Mouse (Mus musculus): ENCODE data around the gene Sorl1. TPM values are rescaled to one million over a fixed set of nuclear protein-coding genes. Genes with fewer than 3 reads are reported as not detected.
A peak's percentile ranks its signal among the peaks of the same experiment; 100 is the strongest.

The Sorl1 gene
- polyA plus RNA-seq, 1 experiment from 2014 or later = 7.0 TPM

DNA sequence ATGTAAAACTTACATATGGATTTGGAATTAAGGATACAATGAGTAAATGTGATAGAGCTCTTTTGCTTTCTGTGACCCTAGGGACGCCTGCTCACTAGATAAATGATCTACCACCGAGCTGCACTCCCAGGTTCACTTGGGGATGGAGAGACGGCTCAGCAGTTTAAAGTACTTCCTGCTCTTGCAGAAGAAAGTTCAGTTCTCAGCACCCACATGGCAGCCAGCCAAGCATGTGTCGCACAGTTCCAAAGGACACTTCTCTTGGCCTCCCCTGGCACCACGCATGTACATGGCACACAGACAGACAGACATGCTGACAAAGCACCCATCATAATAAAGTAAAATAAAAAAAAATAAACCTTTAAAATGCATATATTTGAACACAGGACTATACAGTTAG is 88.1 kb downstream of the Sorl1 start:
- H3K4me3 ChIP-seq = no peak overlapping the region
- H3K27me3 ChIP-seq (replicated peaks; ENCODE audit: low read depth, poor library complexity, severe bottlenecking) = peaks cover 4% of the 10 kb centered on the region
- no peak for DNase-seq (ENCODE audit: low spot score)
- H3K9me3 ChIP-seq = no peaks in the 10 kb centered on the region
- peaks cover 3% of the 10 kb centered on the region; the same call in 1 of the 2 replicates for H3K36me3 ChIP-seq (replicated peaks)
- no peak overlapping the region for H3K27ac ChIP-seq (replicated peaks)
- 85% methylated on average over 5 of the region's 5 CpGs for WGBS
- peaks cover 35% of the 10 kb centered on the region for H3K4me1 ChIP-seq

DNA sequence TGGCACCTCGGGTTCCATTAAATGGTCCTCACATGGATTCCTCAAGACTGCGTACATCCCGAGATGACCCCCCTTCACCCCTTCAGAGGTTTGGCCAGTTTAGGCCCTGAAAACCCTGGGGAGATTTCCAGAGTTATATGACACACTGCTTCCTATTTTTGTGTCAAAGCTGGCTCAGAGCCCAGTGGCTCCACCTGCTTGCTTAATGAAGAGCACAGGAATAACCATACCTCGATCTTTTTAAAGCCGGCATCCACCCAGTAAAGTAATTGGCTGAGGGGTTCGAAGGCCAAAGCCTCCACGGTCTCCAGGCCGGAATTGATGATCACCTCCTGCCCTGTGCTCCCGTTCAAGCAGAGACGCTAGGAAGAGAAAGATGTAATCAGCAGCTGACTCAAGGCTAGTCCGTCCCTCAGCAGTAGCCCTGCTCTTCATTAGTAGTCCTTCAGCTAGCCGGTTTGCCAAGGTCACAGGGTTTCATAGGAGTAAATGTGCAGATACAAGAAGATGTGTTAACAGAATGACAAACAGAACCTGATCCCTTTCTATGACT is 88.8 kb downstream of the Sorl1 start:
- WGBS = 77% methylated on average over 12 of the region's 12 CpGs
- 0 out of 2 replicates have a peak, but pooled peaks cover 3% of the 10 kb centered on the region for H3K36me3 ChIP-seq (replicated peaks)
- H3K4me3 ChIP-seq = no peak overlapping the region
- H3K27me3 ChIP-seq (replicated peaks; ENCODE audit: low read depth, poor library complexity, severe bottlenecking) = no peaks in the 10 kb centered on the region; the same call in none of the 2 replicates
- H3K9me3 ChIP-seq = no peaks in the 10 kb centered on the region
- H3K27ac ChIP-seq (replicated peaks) = no peak overlapping the region
- DNase-seq (ENCODE audit: low spot score) = no peak
- peaks cover 35% of the 10 kb centered on the region for H3K4me1 ChIP-seq

DNA sequence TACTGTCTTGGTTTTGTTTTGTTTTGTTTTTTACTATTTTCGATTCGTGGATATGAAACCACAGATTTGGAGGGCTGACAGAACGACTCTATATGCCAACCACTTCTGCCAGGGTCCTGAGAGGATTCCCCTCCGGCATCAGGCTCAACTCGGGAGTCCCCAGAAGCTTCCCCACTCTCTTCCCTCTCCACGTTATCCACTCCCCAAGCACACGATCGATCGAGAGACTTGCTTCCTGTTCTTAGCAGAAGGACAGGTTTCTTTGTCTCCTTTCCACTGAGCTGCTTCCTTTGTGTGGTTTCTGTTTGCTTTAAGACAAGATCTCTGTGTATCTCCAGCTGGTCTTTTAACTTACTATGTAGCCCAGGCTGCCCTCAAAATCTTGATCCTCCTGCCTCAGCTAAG is 90.0 kb downstream of the Sorl1 start:
- Histone ChIP-seq H3K36me3 (replicated peaks) (0 out of 2 replicates have a peak, but pooled peaks cover 3% of the 10 kb centered on the region), H3K9me3 (no peaks in the 10 kb centered on the region), H3K27me3 (replicated peaks; ENCODE audit: low read depth, poor library complexity, severe bottlenecking) (no peaks in the 10 kb centered on the region; the same call in none of the 2 replicates), H3K27ac (replicated peaks) (no peak overlapping the region), H3K4me3 (no peak overlapping the region), H3K4me1 (peaks cover 26% of the 10 kb centered on the region)
- no peak for DNase-seq (ENCODE audit: low spot score)
- 75% methylated on average over 9 of the region's 9 CpGs for WGBS

DNA sequence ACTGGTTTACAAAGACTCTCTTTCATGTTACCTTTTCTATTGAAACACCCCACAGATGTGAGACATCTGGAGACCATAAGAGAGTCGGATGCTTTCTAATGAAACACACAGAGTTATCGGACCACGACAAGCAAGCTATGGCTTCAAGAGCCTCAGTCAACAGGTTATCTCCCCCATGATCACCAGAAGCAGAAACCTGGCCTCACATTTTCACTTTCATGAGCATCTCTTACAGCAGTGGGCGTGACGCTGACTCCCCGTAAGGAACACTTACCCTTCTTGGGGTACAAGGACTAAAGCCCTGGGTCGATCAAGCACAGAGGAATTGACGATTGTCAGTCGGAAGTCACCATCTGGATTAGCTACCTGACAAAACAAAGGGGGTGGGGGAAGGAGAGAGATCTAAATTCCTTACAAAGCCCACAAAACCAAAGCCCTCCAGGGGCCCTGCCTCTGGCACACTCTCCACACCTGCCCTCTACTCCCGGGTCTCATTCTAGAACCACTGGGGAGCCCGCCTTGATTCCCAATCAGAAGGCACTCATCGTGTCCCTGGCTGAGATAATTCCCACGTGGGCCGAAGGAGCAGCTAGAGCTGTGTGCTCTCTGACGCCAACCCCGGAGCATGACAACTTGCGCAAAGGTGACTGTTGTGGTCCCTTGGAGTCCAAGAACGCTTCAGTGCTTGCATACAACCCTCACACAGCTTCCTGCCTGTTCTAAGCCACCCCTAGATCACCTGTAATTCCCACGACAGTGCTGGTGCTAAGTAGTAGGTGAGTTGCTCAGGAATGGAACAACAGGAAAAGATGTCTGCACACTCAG is 90.6 kb downstream of the Sorl1 start:
- WGBS = 47% methylated on average over 19 of the region's 19 CpGs
- Histone ChIP-seq H3K4me1 (peaks cover 23% of the 10 kb centered on the region), H3K36me3 (replicated peaks) (0 out of 2 replicates have a peak, but pooled peaks cover 3% of the 10 kb centered on the region), H3K9me3 (no peaks in the 10 kb centered on the region), H3K27me3 (replicated peaks; ENCODE audit: low read depth, poor library complexity, severe bottlenecking) (no peaks in the 10 kb centered on the region; the same call in none of the 2 replicates), H3K27ac (replicated peaks) (peak overlapping the region; percentile 44; the same call in 1 of the 2 replicates), H3K4me3 (no peak overlapping the region)
- no peak for DNase-seq (ENCODE audit: low spot score)

DNA sequence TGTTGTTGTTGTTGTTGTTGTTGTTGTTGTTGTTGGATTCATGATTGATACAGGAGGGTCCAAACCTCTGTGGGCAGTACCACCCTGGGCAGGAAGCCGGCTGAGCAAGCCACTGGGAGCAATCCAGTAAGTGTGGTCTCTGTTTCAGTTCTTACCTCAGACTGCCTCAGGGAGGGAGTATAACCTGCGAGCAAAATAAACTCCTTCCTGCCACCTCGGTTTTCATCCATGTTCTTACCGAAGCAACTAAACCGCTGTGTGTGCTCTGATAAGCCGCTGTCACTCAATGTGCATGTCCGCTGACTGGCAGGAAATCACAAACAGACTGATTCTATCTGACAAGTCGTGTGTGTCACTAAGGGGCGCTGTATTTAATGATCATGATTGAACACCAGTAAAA is 91.7 kb downstream of the Sorl1 start:
- H3K27me3 ChIP-seq (replicated peaks; ENCODE audit: low read depth, poor library complexity, severe bottlenecking) = no peaks in the 10 kb centered on the region; the same call in none of the 2 replicates
- 61% methylated on average over 9 of the region's 9 CpGs for WGBS

DNA sequence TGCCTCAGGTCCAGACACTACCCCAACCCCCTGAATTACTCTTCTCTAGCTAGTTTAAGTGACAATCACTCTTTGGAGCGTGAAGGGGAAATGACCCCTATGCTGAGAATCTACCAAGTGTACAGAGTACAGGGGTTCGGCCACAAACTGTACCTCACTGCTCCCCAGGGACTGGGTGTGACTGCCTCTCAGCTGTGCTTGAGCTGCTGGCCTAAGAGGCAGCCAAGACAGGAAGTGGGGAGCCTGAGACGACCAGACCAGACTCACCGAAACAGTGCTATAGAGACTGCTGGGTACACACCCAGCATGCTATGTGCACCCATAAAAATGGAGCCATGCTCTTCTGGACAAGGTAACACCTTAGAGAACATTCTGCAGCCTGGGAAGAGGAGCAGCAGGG is 95.3 kb downstream of the Sorl1 start:
- no peak overlapping the region for H3K4me3 ChIP-seq
- no peaks in the 10 kb centered on the region for H3K36me3 ChIP-seq (replicated peaks)
- H3K4me1 ChIP-seq = peaks cover 23% of the 10 kb centered on the region
- WGBS = 77% methylated on average over 4 of the region's 4 CpGs
- H3K9me3 ChIP-seq = no peaks in the 10 kb centered on the region
- no peaks in the 10 kb centered on the region; the same call in 1 of the 2 replicates for H3K27me3 ChIP-seq (replicated peaks; ENCODE audit: low read depth, poor library complexity, severe bottlenecking)
- H3K27ac ChIP-seq (replicated peaks) = no peak overlapping the region
- no peak for DNase-seq (ENCODE audit: low spot score)

More for the DNA sequence above, 91.7 kb downstream of the Sorl1 start:
- Histone ChIP-seq H3K9me3 (no peaks in the 10 kb centered on the region), H3K27ac (replicated peaks) (no peak overlapping the region), H3K4me1 (peaks cover 23% of the 10 kb centered on the region), H3K36me3 (replicated peaks) (0 out of 2 replicates have a peak, but pooled peaks cover 3% of the 10 kb centered on the region), H3K4me3 (no peak overlapping the region)
- no peak for DNase-seq (ENCODE audit: low spot score)

DNA sequence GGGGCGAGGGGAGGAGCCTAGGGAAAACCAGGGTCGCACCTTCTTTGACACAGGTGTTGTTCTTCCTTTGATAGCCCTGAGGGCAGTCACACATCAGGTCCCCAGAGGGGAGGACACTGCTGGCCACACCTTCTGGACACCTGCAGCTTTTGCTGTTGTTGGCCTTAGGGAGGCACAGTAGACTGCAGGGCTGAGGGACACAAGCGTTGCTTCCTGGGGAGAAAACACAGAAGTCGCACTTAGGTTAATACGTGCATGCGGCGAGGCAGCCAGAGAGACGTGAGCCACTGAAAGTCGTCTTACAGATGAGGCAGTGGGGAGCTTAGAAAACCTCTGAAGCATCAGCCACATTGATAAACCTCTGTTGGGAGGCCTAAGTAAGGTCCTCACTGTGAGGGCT is 99.8 kb downstream of the Sorl1 start:
- 68% methylated on average over 9 of the region's 9 CpGs for WGBS
- no peak for DNase-seq (ENCODE audit: low spot score)
- Histone ChIP-seq H3K27me3 (replicated peaks; ENCODE audit: low read depth, poor library complexity, severe bottlenecking) (no peaks in the 10 kb centered on the region; the same call in 1 of the 2 replicates), H3K9me3 (no peaks in the 10 kb centered on the region), H3K4me1 (peaks cover 37% of the 10 kb centered on the region), H3K4me3 (no peak overlapping the region), H3K27ac (replicated peaks) (peak overlapping the region; percentile 41; the same call in 1 of the 2 replicates), H3K36me3 (replicated peaks) (no peaks in the 10 kb centered on the region; the same call in 1 of the 2 replicates)

DNA sequence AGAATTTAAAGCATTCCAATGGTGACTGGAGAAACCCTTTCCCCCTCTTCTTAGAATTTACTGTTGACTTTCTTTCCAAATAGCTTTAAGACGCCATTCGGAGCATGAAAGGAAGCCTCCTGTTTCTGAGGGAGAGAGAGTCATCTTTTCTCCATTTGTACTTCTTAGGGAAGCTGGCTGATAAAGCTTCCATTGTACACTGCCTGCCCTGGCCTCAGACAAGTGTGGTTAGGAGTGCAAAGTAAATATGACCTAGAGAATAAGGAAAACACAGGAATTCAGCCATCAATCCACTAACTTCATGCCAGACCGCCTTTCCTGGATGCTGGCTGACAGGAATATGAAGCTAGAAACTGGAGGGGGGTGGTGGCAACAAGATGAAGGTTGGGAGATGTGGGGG is 100.7 kb downstream of the Sorl1 start:
- WGBS = 27% methylated on average over 3 of the region's 3 CpGs
- H3K36me3 ChIP-seq (replicated peaks) = no peaks in the 10 kb centered on the region; the same call in 1 of the 2 replicates
- H3K27ac ChIP-seq (replicated peaks) = 0 out of 2 replicates have a peak overlapping the region, but pooled peaks have one; percentile 41
- DNase-seq (ENCODE audit: low spot score) = no peak
- no peak overlapping the region for H3K4me3 ChIP-seq
- H3K4me1 ChIP-seq = peaks cover 45% of the 10 kb centered on the region
- no peaks in the 10 kb centered on the region for H3K9me3 ChIP-seq
- peaks cover 4% of the 10 kb centered on the region; the same call in 1 of the 2 replicates for H3K27me3 ChIP-seq (replicated peaks; ENCODE audit: low read depth, poor library complexity, severe bottlenecking)

DNA sequence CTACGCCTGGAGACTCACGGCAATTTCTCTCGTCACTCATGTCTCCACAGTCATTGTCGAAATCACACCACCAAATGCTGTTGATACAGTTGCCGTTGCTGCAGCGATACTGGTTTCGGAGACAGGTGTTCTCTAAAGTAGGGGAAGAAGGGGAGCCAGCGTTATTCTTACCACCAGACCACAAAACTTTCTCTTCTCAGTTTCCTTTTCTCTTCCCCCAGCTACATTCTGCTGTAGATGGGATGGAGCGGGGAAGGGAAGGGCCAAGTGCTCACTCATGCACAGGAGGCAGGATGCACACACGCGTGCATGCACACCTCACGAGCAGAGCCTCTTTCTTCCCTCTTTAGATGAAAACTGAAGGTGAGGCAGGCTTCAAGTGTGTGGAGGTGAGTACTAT is 101.8 kb downstream of the Sorl1 start:
- WGBS = 91% methylated on average over 12 of the region's 12 CpGs
- H3K27me3 ChIP-seq (replicated peaks; ENCODE audit: low read depth, poor library complexity, severe bottlenecking) = peaks cover 9% of the 10 kb centered on the region; the same call in 1 of the 2 replicates
- DNase-seq (ENCODE audit: low spot score) = no peak

DNA sequence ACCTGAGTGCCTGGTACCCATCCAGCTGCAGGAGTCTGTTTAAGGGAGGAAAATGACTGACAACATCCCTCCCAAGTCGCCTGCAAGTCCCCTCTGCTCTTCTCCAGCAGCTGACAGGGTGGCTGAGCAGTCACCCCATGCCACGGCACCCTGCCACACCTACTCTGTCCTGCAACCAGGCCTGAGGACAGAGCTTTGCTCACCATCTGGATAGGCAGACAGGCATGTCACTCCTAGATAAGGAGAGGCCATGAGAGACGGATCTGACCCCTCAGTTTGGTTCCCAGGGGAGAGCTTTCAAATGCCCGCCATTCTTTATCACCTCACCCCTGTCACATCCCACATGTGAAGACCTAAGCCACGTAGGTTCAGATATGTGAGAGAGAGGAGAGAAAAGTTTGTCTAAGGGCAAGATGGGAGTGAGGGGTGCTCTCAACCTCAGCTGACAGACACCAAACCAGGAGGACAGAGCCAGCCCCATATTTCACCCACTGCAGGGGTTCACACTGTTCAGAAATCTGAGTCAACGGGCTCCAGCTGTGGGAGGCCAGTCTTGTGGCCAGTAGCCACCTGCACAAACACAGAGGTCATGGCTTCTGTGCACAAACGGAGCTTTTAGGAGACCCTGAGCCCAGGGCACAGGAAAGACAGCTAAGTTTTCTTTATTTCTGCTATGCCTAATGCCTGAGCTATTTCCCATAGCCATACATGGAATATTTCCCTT is 104.6 kb downstream of the Sorl1 start:
- H3K4me3 ChIP-seq = no peak overlapping the region
- peak; percentile 58 for DNase-seq (ENCODE audit: low spot score)
- peaks cover 19% of the 10 kb centered on the region for H3K36me3 ChIP-seq (replicated peaks)
- H3K4me1 ChIP-seq = peaks cover 51% of the 10 kb centered on the region
- H3K9me3 ChIP-seq = peaks cover 12% of the 10 kb centered on the region; the same call in 1 of the 2 replicates
- peaks cover 9% of the 10 kb centered on the region; the same call in 1 of the 2 replicates for H3K27me3 ChIP-seq (replicated peaks; ENCODE audit: low read depth, poor library complexity, severe bottlenecking)
- WGBS = 31% methylated on average over 7 of the region's 7 CpGs
- H3K27ac ChIP-seq (replicated peaks) = peak overlapping the region; percentile 48

More for the DNA sequence above, 101.8 kb downstream of the Sorl1 start:
- no peaks in the 10 kb centered on the region; the same call in 1 of the 2 replicates for H3K36me3 ChIP-seq (replicated peaks)
- H3K4me3 ChIP-seq = no peak overlapping the region
- peaks cover 51% of the 10 kb centered on the region for H3K4me1 ChIP-seq
- H3K9me3 ChIP-seq = no peaks in the 10 kb centered on the region
- no peak overlapping the region for H3K27ac ChIP-seq (replicated peaks)

DNA sequence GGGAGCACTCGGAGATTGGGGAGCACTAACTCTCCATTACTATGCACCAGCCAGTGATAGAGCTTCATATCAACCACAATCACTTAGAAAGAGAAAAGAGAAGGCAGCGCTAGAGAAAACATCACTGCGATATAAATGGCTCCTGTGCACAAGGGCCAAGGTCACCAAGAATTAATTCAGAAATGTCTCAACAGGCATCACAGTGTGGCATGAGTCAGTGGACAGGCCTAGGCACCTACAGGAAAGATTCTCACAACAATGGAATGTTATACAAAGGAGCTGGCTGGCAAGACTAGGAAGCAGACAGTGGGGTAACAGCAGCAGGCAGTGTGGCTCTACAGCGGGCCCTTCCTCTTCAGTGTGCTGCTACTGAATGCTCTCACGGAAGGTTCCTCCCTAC is 115.6 kb downstream of the Sorl1 start:
- H3K36me3 ChIP-seq (replicated peaks) = no peaks in the 10 kb centered on the region; the same call in 1 of the 2 replicates
- no peak for DNase-seq (ENCODE audit: low spot score)
- no peak overlapping the region for H3K4me3 ChIP-seq
- H3K4me1 ChIP-seq = peaks cover 23% of the 10 kb centered on the region
- H3K27me3 ChIP-seq (replicated peaks; ENCODE audit: low read depth, poor library complexity, severe bottlenecking) = peaks cover under 1% of the 10 kb centered on the region; the same call in 1 of the 2 replicates
- WGBS = 96% methylated on average over 5 of the region's 5 CpGs
- H3K27ac ChIP-seq (replicated peaks) = no peak overlapping the region
- H3K9me3 ChIP-seq = no peaks in the 10 kb centered on the region

DNA sequence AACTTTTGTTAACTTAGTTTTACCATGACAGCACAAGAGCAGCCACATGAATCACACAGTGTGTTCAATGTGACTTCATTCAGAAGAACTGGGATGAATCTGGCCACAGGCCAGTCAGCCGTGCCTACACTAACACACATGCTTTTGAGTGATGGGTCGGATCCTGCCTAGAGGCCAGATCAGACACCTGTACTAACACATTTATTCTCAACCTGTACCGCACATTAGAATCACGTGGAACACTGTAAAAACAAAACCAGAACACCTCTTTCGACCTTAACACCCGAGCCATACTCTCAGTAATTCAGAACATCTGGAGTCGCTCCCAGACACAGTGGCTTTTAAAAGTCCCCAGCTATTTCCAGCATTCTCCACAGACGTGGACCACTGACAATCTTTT is 119.0 kb downstream of the Sorl1 start:
- peaks cover 3% of the 10 kb centered on the region; the same call in 1 of the 2 replicates for H3K36me3 ChIP-seq (replicated peaks)
- WGBS = 30% methylated on average over 8 of the region's 8 CpGs
- H3K4me1 ChIP-seq = peaks cover 20% of the 10 kb centered on the region
- DNase-seq (ENCODE audit: low spot score) = peak; percentile 49
- H3K27me3 ChIP-seq (replicated peaks; ENCODE audit: low read depth, poor library complexity, severe bottlenecking) = peaks cover 4% of the 10 kb centered on the region
- no peaks in the 10 kb centered on the region for H3K9me3 ChIP-seq
- no peak overlapping the region for H3K4me3 ChIP-seq
- H3K27ac ChIP-seq (replicated peaks) = no peak overlapping the region; the same call in 1 of the 2 replicates

All from embryonic facial prominence, embryonic 10.5 days (tissue).